Mouse (Mus musculus) lung, adult 2 months (tissue): ENCODE results near the gene Abcf1.

ENCODE experiments used
- CTCF ChIP-seq: fragments of 200-500 bp; IDR thresholded peaks from 2 replicates; pipeline ENCODE4 v1.5.1; 2011; ENCODE audit warnings: mild to moderate bottlenecking, low read length, control low read depth; ENCODE audit not compliant: insufficient read depth
- POLR2A ChIP-seq: fragments of 200-500 bp; IDR thresholded peaks from 2 replicates; pipeline ENCODE4 v1.6.1; 2011; ENCODE audit warnings: low read depth, mild to moderate bottlenecking, control low read depth, low read length, borderline replicate concordance; ENCODE audit errors: extremely low read depth

DNA sequence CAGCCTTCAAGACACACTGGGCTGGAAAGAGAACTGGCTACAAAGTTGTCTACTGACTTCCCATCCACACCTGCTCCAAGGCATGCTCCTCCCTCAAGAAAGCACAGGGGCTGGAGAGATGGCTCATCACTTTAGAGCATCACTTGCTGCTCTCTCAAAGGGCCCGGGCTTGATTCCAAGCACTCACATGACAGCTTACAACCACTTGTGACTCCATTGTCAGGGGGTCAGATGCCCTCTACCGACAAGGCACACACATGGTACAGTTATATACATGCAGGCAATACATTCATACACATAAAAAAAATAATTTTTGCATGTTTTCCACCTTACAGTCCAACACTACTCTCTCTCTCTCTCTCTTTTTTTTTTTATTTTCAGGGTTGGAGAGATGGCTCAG lies 1.9 kb downstream of the Abcf1 start:
- TF ChIP-seq CTCF, result no peak
- TF ChIP-seq POLR2A, result no peak
